Mouse (Mus musculus): ENCODE results near the gene Olfr1366.
"Not testable (repeated sequence)": the region's sequence is repeated elsewhere in the genome, so short reads cannot be mapped to it uniquely, and the experiment has no call there.

The Olfr1366 gene

GRCm38 (mm10) chr13:21542708-21543107 is at the start of gene Olfr1366:
Gene Olfr1366, minus strand, starts transcription at chr13:21542808.
- in situ Hi-C loops (cut with MboI, MseI) = no loop called here

- in situ Hi-C loops (cut with MboI, MseI) = no loop called here
These were observed 49.0 kb upstream of the Olfr1366 start for GRCm38 (mm10) chr13:21591618-21592017.

- in situ Hi-C loops (cut with MboI, MseI) = no loop called here
These were observed 39.1 kb upstream of the Olfr1366 start, which contains the start of gene Olfr1364 for GRCm38 (mm10) chr13:21581659-21582058. Gene Olfr1364, minus strand, starts transcription at chr13:21581759.

- in situ Hi-C loops (cut with MboI, MseI) = no loop called here
These were observed 17.2 kb upstream of the Olfr1366 start, which contains the start of gene Olfr1535 for GRCm38 (mm10) chr13:21559793-21560192. Gene Olfr1535, minus strand, starts transcription at chr13:21559893.

- in situ Hi-C loops (cut with MboI, MseI) = no loop called here
These were observed 8.0 kb upstream of the Olfr1366 start for GRCm38 (mm10) chr13:21550416-21551110.

- in situ Hi-C loops (cut with MboI, MseI) = no loop called here
These were observed 6.9 kb upstream of the Olfr1366 start for GRCm38 (mm10) chr13:21549487-21549886.

GRCm38 (mm10) chr13:21530781-21531201 is 11.8 kb downstream of the Olfr1366 start, which contains the start of gene Zkscan8:
Gene Zkscan8, minus strand, starts transcription at chr13:21531120.
- in situ Hi-C loops (cut with MboI, MseI) = no loop called here

- in situ Hi-C loops (cut with MboI, MseI) = no loop called here
These were observed 12.5 kb downstream of the Olfr1366 start for GRCm38 (mm10) chr13:21530136-21530535.

GRCm38 (mm10) chr13:21506221-21506649 is 36.4 kb downstream of the Olfr1366 start:
- in situ Hi-C loops (cut with MboI, MseI) = no loop called here

GRCm38 (mm10) chr13:21502296-21502695 is 40.3 kb downstream of the Olfr1366 start:
- in situ Hi-C loops (cut with MboI, MseI) = no loop called here

- in situ Hi-C loops (cut with MboI, MseI) = not testable (repeated sequence)
These were observed 41.4 kb downstream of the Olfr1366 start, which contains the start of gene Gm11273 for GRCm38 (mm10) chr13:21501182-21501581. Gene Gm11273, minus strand, starts transcription at chr13:21501418.

- in situ Hi-C loops (cut with MboI, MseI) = no loop called here
These were observed 47.5 kb downstream of the Olfr1366 start, which contains the start of gene AK157302 for GRCm38 (mm10) chr13:21495080-21495479. Gene AK157302, plus strand, starts transcription at chr13:21495223.

GRCm38 (mm10) chr13:21492847-21493246 is 49.8 kb downstream of the Olfr1366 start:
- in situ Hi-C loops (cut with MboI, MseI) = no loop called here

- in situ Hi-C loops (cut with MboI, MseI) = no loop called here
These were observed 55.7 kb downstream of the Olfr1366 start for GRCm38 (mm10) chr13:21486881-21487280.
